Mouse (Mus musculus): ENCODE data around the gene Otulin. TPM values are rescaled to one million over a fixed set of nuclear protein-coding genes. Genes with fewer than 3 reads are reported as not detected.
A peak's percentile ranks its signal among the peaks of the same experiment; 100 is the strongest.

The Otulin gene
- total and polyA plus RNA-seq, 3 experiments: 65.5 to 70.6 TPM; not detected in 1

GRCm38 (mm10) chr15:27671612-27672245 lies 41.2 kb upstream of the Otulin start (continued):
- peak; percentile 71; the same call in 1 of the 2 replicates for TF ChIP-seq RCOR1 (IDR thresholded peaks at IDR 0.05; ENCODE audit: low read depth, low read length)
- peak; percentile 64 for TF ChIP-seq TAL1 (IDR thresholded peaks at IDR 0.05; ENCODE audit: low read length)

GRCm38 (mm10) chr15:27670708-27671107 lies 40.2 kb upstream of the Otulin start:
- Histone ChIP-seq H3K9me3 (replicated peaks; ENCODE audit: insufficient read depth, low read length) (no peaks in the 10 kb centered on the region), H3K4me3 (ENCODE audit: control insufficient read depth in 1 of 2, insufficient read depth in 1 of 2, low read depth in 2 of 2, low read length in 2 of 2) (peak overlapping the region; percentile 49 to 60), H3K27ac (ENCODE audit: control insufficient read depth, low read depth, low read length) (peak overlapping the region; percentile 83), H3K9ac (ENCODE audit: control insufficient read depth, low read depth, low read length, poor library complexity, severe bottlenecking) (peak overlapping the region; percentile 58), H3K27me3 (ENCODE audit: control insufficient read depth in 1 of 2, insufficient read depth in 2 of 2, low read length in 2 of 2) (no peaks in the 10 kb centered on the region), H3K79me2 (ENCODE audit: control insufficient read depth, insufficient read depth, low read length, poor library complexity) (no peaks in the 10 kb centered on the region), H3K4me1 (ENCODE audit: control insufficient read depth in 1 of 2, insufficient read depth in 2 of 2, low read length in 2 of 2) (peaks cover 30 to 43% of the 10 kb centered on the region in 2 experiments), H3K36me3 (ENCODE audit: control insufficient read depth in 1 of 2, insufficient read depth in 2 of 2, low read length in 2 of 2) (peaks cover 0 to 34% of the 10 kb centered on the region in 2 experiments; a peak in 2 of 4 replicates)
- DNase-seq (ENCODE audit: low read depth, low spot score): peak; percentile 91
- TF ChIP-seq CTCF (IDR thresholded peaks at IDR 0.05 in 2 of 3, conservative IDR thresholded peaks at IDR 0.05 in 1 of 3; ENCODE audit: control insufficient read depth in 1 of 3, insufficient read depth in 1 of 3, low read depth in 2 of 3, low read length in 3 of 3, poor library complexity in 1 of 3, severe bottlenecking in 1 of 3) (no peak), NELFE (IDR thresholded peaks at IDR 0.05; ENCODE audit: low read depth, low read length) (peak; percentile 69), USF1 (IDR thresholded peaks at IDR 0.05; ENCODE audit: low read depth, low read length) (no peak), ELF1 (IDR thresholded peaks at IDR 0.05; ENCODE audit: low read depth, low read length) (peak; percentile 60; the same call in 1 of the 2 replicates), MAFK (IDR thresholded peaks at IDR 0.05; ENCODE audit: borderline replicate concordance, low read depth, low read length) (no peak), MYB (IDR thresholded peaks at IDR 0.05; ENCODE audit: low read depth, low read length) (no peak), KAT2A (conservative IDR thresholded peaks at IDR 0.05; ENCODE audit: low read depth, low read length) (no peak), BHLHE40 (IDR thresholded peaks at IDR 0.05; ENCODE audit: borderline replicate concordance, low read depth, low read length) (0 out of 2 replicates have a peak, but pooled peaks have one; percentile 14), TBP (IDR thresholded peaks at IDR 0.05; ENCODE audit: low read depth, low read length) (peak; percentile 84; the same call in 1 of the 2 replicates), HCFC1 (IDR thresholded peaks at IDR 0.05; ENCODE audit: low read depth, low read length) (peak; percentile 61; the same call in 1 of the 2 replicates), TCF12 (IDR thresholded peaks at IDR 0.05; ENCODE audit: low read depth, low read length) (peak; percentile 62), RCOR1 (IDR thresholded peaks at IDR 0.05; ENCODE audit: low read depth, low read length) (peak; percentile 62), POLR2A (IDR thresholded peaks at IDR 0.05; ENCODE audit: control insufficient read depth in 1 of 2, insufficient read depth in 1 of 2, low read depth in 1 of 2, low read length in 2 of 2, poor library complexity in 1 of 2) (peak in 1 of 2 experiments; percentile 65; a peak in 2 of 4 replicates), SIN3A (IDR thresholded peaks at IDR 0.05; ENCODE audit: low read length) (peak; percentile 73), MXI1 (IDR thresholded peaks at IDR 0.05; ENCODE audit: low read depth, low read length) (peak; percentile 67; the same call in 1 of the 2 replicates), USF2 (IDR thresholded peaks at IDR 0.05; ENCODE audit: borderline replicate concordance in 1 of 2, insufficient read depth in 1 of 2, low read depth in 1 of 2, low read length in 2 of 2) (no peak), TAL1 (IDR thresholded peaks at IDR 0.05; ENCODE audit: low read length) (no peak), ZKSCAN1 (IDR thresholded peaks at IDR 0.05; ENCODE audit: low read depth, low read length) (no peak), CHD1 (IDR thresholded peaks at IDR 0.05; ENCODE audit: low read depth, low read length) (0 out of 2 replicates have a peak, but pooled peaks have one; percentile 10), RAD21 (IDR thresholded peaks at IDR 0.05; ENCODE audit: low read depth, low read length) (no peak), POLR2AphosphoS5 (IDR thresholded peaks at IDR 0.05; ENCODE audit: borderline replicate concordance, low read depth, low read length) (no peak), CHD2 (IDR thresholded peaks at IDR 0.05; ENCODE audit: low read length) (no peak), POLR2AphosphoS2 (IDR thresholded peaks at IDR 0.05; ENCODE audit: low read length) (peak; percentile 52; the same call in 1 of the 2 replicates), ZNF384 (IDR thresholded peaks at IDR 0.05; ENCODE audit: low read depth, low read length) (no peak), UBTF (IDR thresholded peaks at IDR 0.05; ENCODE audit: borderline replicate concordance, insufficient read depth, low read depth, low read length) (no peak), MAX (IDR thresholded peaks at IDR 0.05; ENCODE audit: low read length) (peak; percentile 79), MAZ (IDR thresholded peaks at IDR 0.05; ENCODE audit: low read depth, low read length) (no peak), MYC (IDR thresholded peaks at IDR 0.05; ENCODE audit: low read depth, low read length) (no peak), ZC3H11A (IDR thresholded peaks at IDR 0.05; ENCODE audit: low read depth, low read length) (no peak), GATA1 (IDR thresholded peaks at IDR 0.05; ENCODE audit: low read depth, low read length) (peak; percentile 66), ZMIZ1 (IDR thresholded peaks at IDR 0.05; ENCODE audit: low read depth, low read length) (no peak), SMC3 (IDR thresholded peaks at IDR 0.05; ENCODE audit: low read depth, low read length) (no peak), MEF2A (IDR thresholded peaks at IDR 0.05; ENCODE audit: extremely low read depth, insufficient replicate concordance, low read depth, low read length, poor library complexity, severe bottlenecking) (no peak), EP300 (IDR thresholded peaks at IDR 0.05; ENCODE audit: low read depth in 1 of 2, low read length in 2 of 2) (peak; percentile 35 to 53; a peak in 2 of 4 replicates)

Measured in MEL (cell line).